Mouse (Mus musculus) limb, embryonic 14.5 days (tissue): ENCODE results near the gene Mxd4. TPM values are rescaled to one million over a fixed set of nuclear protein-coding genes. Genes with fewer than 3 reads are reported as not detected.

Experiments
- ATAC-seq: fragments of 200-750 bp; cut with Nextera tagmentation; 2 replicates; pipeline ENCODE4 v1.8.0; 2017; ENCODE audit warnings: low read depth, moderate number of reproducible peaks, moderate TSS enrichment; ENCODE audit not compliant: low FRiP score
- DNase-seq: peaks from one replicate; pipeline ENCODE4 v3.0.0-alpha.2; 2015; ENCODE audit warnings: low spot score
- H3K27ac ChIP-seq: fragments of 300-500 bp; sonication (generic); replicated peaks from 2 replicates; pipeline ENCODE4 v1.5.1; 2014; ENCODE audit warnings: low read depth, mild to moderate bottlenecking, low read length, moderate library complexity, mixed read lengths
- H3K27me3 ChIP-seq: fragments of 300-500 bp; sonication (generic); 2 replicates; pipeline ENCODE4 v1.6.1; 2014; ENCODE audit warnings: low read length, mixed read lengths; ENCODE audit not compliant: control insufficient read depth, insufficient read depth
- H3K36me3 ChIP-seq: fragments of 300-500 bp; sonication (generic); 2 replicates; pipeline ENCODE4 v1.6.1; 2014; ENCODE audit warnings: mild to moderate bottlenecking, low read length, moderate library complexity, mixed read lengths; ENCODE audit not compliant: control insufficient read depth, insufficient read depth
- H3K4me1 ChIP-seq: fragments of 300-500 bp; sonication (generic); 2 replicates; pipeline ENCODE4 v1.6.1; 2014; ENCODE audit warnings: antibody characterized with exemption, low read length, mixed read lengths; ENCODE audit not compliant: control insufficient read depth, insufficient read depth
- H3K4me2 ChIP-seq: fragments of 300-500 bp; sonication (generic); replicated peaks from 2 replicates; pipeline ENCODE4 v1.6.1; 2014; ENCODE audit warnings: low read depth, mild to moderate bottlenecking, low read length, moderate library complexity; ENCODE audit not compliant: severe bottlenecking
- H3K4me3 ChIP-seq: fragments of 300-500 bp; sonication (generic); replicated peaks from 2 replicates; pipeline ENCODE4 v1.5.1; 2014; ENCODE audit warnings: low read length
- H3K9ac ChIP-seq: fragments of 300-500 bp; sonication (generic); 2 replicates; pipeline ENCODE4 v1.6.1; 2014; ENCODE audit warnings: mild to moderate bottlenecking, low read depth, low read length, moderate library complexity; ENCODE audit not compliant: severe bottlenecking
- H3K9me3 ChIP-seq: fragments of 300-500 bp; sonication (generic); 2 replicates; pipeline ENCODE4 v1.6.1; 2016; ENCODE audit warnings: low read length; ENCODE audit not compliant: control insufficient read depth
- POLR2A ChIP-seq: fragments of 200-500 bp; IDR thresholded peaks from 2 replicates; pipeline ENCODE4 v1.8.0; 2012; ENCODE audit warnings: inconsistent platforms, mild to moderate bottlenecking, moderate library complexity, borderline replicate concordance; ENCODE audit not compliant: insufficient read depth, insufficient read length; ENCODE audit errors: extremely low read depth
- WGBS: fragments of 180-500 bp; shearing (Covaris S2); extraction: QIAGEN DNeasy Blood & Tissue Kit; methylation state at CpG from one replicate; pipeline ENCODE4 v1.1.7; 2014; 5-methylcytosine and 5-hydroxymethylcytosine counted together
- polyA plus RNA-seq, 2 experiments: library from polyadenylated mRNA; depleted of rRNA in 1 of 2; stranded (reverse) in 1 of 2; unstranded in 1 of 2; fragments of >200 nt; fragmentation: Nextera tagmentation in 1 of 2; extraction: Ambion mirVana in 1 of 2; gene quantifications; 2 replicates each; pipeline versions ENCODE4 v1.2.1 to v1.2.3; 2012 to 2014

Mxd4 gene
- polyA plus RNA-seq, 2 experiments: 52.2 to 89.7 TPM

GRCm38 (mm10) chr5:34220001-34220400, 32.5 kb upstream of the Mxd4 start:
- Histone ChIP-seq H3K27ac (no peak overlapping the region), H3K36me3 (no peaks in the 10 kb centered on the region), H3K9me3 (no peaks in the 10 kb centered on the region), H3K9ac (no peak overlapping the region), H3K4me2 (no peak overlapping the region), H3K4me1 (no peaks in the 10 kb centered on the region), H3K27me3 (no peaks in the 10 kb centered on the region), H3K4me3 (no peak overlapping the region)
- ATAC-seq (no peak), DNase-seq (no peak)
- TF ChIP-seq POLR2A: no peak
- 85% methylated on average over 4 of the region's 4 CpGs for WGBS

GRCm38 (mm10) chr5:34218672-34219071, 31.2 kb upstream of the Mxd4 start:
- H3K27me3 ChIP-seq: no peaks in the 10 kb centered on the region
- 71% methylated on average over 5 of the region's 5 CpGs for WGBS
- DNase-seq (no peak), ATAC-seq (no peak)
- H3K36me3 ChIP-seq: no peaks in the 10 kb centered on the region
- no peak for TF ChIP-seq POLR2A
- H3K4me3 ChIP-seq: no peak overlapping the region
- no peak overlapping the region for H3K27ac ChIP-seq
- H3K9me3 ChIP-seq: no peaks in the 10 kb centered on the region
- H3K4me1 ChIP-seq: no peaks in the 10 kb centered on the region
- no peak overlapping the region for H3K9ac ChIP-seq
- no peak overlapping the region for H3K4me2 ChIP-seq

- no peaks in the 10 kb centered on the region for H3K4me1 ChIP-seq
- H3K27me3 ChIP-seq: no peaks in the 10 kb centered on the region
- no peaks in the 10 kb centered on the region for H3K36me3 ChIP-seq
- no peak for TF ChIP-seq POLR2A
- no peak overlapping the region for H3K27ac ChIP-seq
- H3K4me3 ChIP-seq: no peak overlapping the region
- no peak overlapping the region for H3K4me2 ChIP-seq
- no peaks in the 10 kb centered on the region for H3K9me3 ChIP-seq
- no peak overlapping the region for H3K9ac ChIP-seq
- ATAC-seq (peak; percentile 41; the same call in 1 of the 2 replicates), DNase-seq (no peak)
- WGBS: 45% methylated on average over 9 of the region's 9 CpGs
Observed at GRCm38 (mm10) chr5:34217756-34218155, 30.2 kb upstream of the Mxd4 start.

GRCm38 (mm10) chr5:34216025-34216424, 28.5 kb upstream of the Mxd4 start:
- 85% methylated on average over 7 of the region's 7 CpGs for WGBS
- ATAC-seq (no peak), DNase-seq (no peak)
- no peak for TF ChIP-seq POLR2A
- Histone ChIP-seq H3K4me1 (no peaks in the 10 kb centered on the region), H3K9ac (no peak overlapping the region), H3K27me3 (no peaks in the 10 kb centered on the region), H3K4me2 (no peak overlapping the region), H3K27ac (no peak overlapping the region), H3K9me3 (no peaks in the 10 kb centered on the region), H3K4me3 (no peak overlapping the region), H3K36me3 (no peaks in the 10 kb centered on the region)

- Histone ChIP-seq H3K4me3 (no peak overlapping the region), H3K9me3 (no peaks in the 10 kb centered on the region), H3K36me3 (no peaks in the 10 kb centered on the region), H3K4me1 (no peaks in the 10 kb centered on the region), H3K27ac (no peak overlapping the region), H3K27me3 (no peaks in the 10 kb centered on the region), H3K4me2 (no peak overlapping the region), H3K9ac (no peak overlapping the region)
- DNase-seq (no peak), ATAC-seq (no peak)
- no peak for TF ChIP-seq POLR2A
- WGBS: 68% methylated on average over 8 of the region's 8 CpGs
Observed at GRCm38 (mm10) chr5:34213659-34214058, 26.1 kb upstream of the Mxd4 start.

GRCm38 (mm10) chr5:34210279-34210678, 22.8 kb upstream of the Mxd4 start:
- ATAC-seq (peak; percentile 90), DNase-seq (peak; percentile 84)
- Histone ChIP-seq H3K4me3 (no peak overlapping the region), H3K9me3 (no peaks in the 10 kb centered on the region), H3K36me3 (no peaks in the 10 kb centered on the region), H3K27ac (no peak overlapping the region), H3K9ac (no peak overlapping the region), H3K4me2 (no peak overlapping the region), H3K4me1 (no peaks in the 10 kb centered on the region), H3K27me3 (no peaks in the 10 kb centered on the region)
- TF ChIP-seq POLR2A: no peak
- 0% methylated on average over 1 of the region's 1 CpGs for WGBS
